Mouse (Mus musculus): ENCODE measurements around the gene Rad51d. TPM values are rescaled to one million over a fixed set of nuclear protein-coding genes. Genes with fewer than 3 reads are reported as not detected.
"Not testable (repeated sequence)": the region's sequence is repeated elsewhere in the genome, so short reads cannot be mapped to it uniquely, and the experiment has no call there.

Rad51d gene
- total and polyA plus RNA-seq, 2 experiments from 2014 or later = 8.6 to 14.0 TPM

DNA sequence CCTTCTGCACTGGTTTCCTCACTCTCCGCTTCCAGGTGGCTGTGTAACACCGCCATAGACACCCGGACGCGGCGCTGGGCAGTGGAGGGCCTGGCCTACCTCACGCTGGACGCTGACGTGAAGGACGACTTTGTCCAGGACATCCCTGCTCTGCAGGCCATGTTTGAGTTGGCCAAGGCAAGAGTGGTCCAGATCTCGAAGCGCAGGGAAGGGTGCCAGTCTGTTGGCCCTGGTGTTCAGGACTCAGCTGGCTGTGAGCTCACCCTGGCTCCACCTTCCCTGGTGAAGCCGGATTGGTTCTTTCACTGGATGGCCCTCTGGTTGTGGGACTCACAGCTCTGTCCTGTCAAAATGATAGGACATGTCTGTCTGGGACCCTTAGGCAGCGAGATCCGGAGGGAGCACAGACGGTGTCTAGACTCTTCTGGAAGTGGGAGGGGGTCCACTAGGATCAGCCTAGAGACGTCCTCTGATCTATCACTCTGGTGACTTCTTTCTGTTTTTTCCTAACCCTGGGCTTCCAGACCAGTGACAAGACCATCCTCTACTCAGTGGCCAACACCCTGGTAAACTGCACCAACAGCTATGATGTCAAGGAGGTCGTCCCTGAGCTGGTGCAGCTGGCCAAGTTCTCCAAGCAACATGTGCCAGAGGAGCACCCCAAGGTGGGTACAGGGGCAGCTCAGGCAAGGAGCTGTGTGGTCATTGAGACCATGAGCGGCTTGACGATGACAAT lies 38.7 kb upstream of the Rad51d start:
- Histone ChIP-seq H3K4me1 (ENCODE audit: insufficient read depth) (no peaks in the 10 kb centered on the region), H3K4me3 (ENCODE audit: low read depth, low read length) (no peak overlapping the region), H3K9me3 (ENCODE audit: low read length) (no peaks in the 10 kb centered on the region), H3K36me3 (ENCODE audit: insufficient read depth) (no peaks in the 10 kb centered on the region), H3K9ac (no peak overlapping the region), H3K27ac (ENCODE audit: low read depth, low read length) (no peak overlapping the region), H3K27me3 (ENCODE audit: insufficient read depth, low read length) (peaks cover 22% of the 10 kb centered on the region), H3K4me2 (ENCODE audit: low read depth) (no peak overlapping the region)
- 30% methylated on average over 20 of the region's 20 CpGs for WGBS
- TF ChIP-seq CTCF (IDR thresholded peaks at IDR 0.05; ENCODE audit: low read depth) = no peak
- ATAC-seq (no peak), DNase-seq (no peak)

DNA sequence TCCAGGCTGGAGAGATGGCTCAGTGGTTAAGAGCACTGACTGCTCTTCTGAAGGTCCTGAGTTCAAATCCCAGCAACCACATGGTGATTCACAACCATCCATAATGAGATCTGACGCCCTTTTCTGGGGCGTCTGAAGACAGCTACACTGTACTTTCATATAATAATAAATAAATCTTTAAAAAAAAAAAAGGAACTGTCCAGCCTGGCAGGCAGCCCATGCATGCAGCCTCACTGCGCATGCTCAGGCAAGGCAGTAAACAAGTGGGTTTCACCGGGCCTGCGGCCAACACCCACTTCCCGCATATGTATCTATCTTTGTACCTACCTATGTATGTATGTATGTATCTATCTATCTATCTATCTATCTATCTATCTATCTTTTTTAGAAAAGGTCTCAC lies 33.5 kb upstream of the Rad51d start:
- 91% methylated on average over 6 of the region's 6 CpGs for WGBS
- ATAC-seq = not testable (repeated sequence)

DNA sequence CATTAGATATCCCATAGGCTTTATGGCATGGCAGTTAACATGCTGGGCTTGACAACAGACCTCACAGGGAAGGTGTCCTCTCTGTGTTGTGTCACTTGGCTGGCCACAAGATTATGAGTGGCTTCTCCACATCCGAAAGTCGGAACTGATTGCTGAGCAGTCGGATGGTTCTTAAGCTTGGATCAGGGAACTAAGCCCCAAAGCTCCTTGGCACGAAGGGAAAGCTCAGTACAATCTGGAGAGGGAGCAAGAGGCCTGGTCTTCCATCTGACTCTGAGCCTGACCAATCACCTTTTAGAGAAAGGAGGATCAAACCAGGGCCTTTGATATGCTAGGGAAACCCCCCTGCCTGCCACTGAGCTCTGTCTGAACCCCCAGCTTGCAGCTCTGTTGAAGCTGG lies 31.3 kb upstream of the Rad51d start:
- Histone ChIP-seq H3K27me3 (ENCODE audit: insufficient read depth, low read length) (0 out of 2 replicates have a peak, but pooled peaks cover 3% of the 10 kb centered on the region), H3K4me1 (ENCODE audit: insufficient read depth) (no peaks in the 10 kb centered on the region), H3K27ac (ENCODE audit: low read depth, low read length) (no peak overlapping the region), H3K4me3 (ENCODE audit: low read depth, low read length) (no peak overlapping the region), H3K9me3 (ENCODE audit: low read length) (no peaks in the 10 kb centered on the region), H3K9ac (no peak overlapping the region), H3K4me2 (ENCODE audit: low read depth) (no peak overlapping the region), H3K36me3 (ENCODE audit: insufficient read depth) (no peaks in the 10 kb centered on the region)
- DNase-seq (no peak), ATAC-seq (no peak)
- WGBS = 75% methylated on average over 4 of the region's 4 CpGs
- no peak for TF ChIP-seq CTCF (IDR thresholded peaks at IDR 0.05; ENCODE audit: low read depth)

More for the DNA sequence above, 33.5 kb upstream of the Rad51d start:
- not testable (repeated sequence) for H3K4me3 ChIP-seq (ENCODE audit: low read depth, low read length); DNase-seq; H3K9ac ChIP-seq; H3K9me3 ChIP-seq (ENCODE audit: low read length); H3K4me1 ChIP-seq (ENCODE audit: insufficient read depth); H3K36me3 ChIP-seq (ENCODE audit: insufficient read depth); H3K27ac ChIP-seq (ENCODE audit: low read depth, low read length); H3K4me2 ChIP-seq (ENCODE audit: low read depth); H3K27me3 ChIP-seq (ENCODE audit: insufficient read depth, low read length)

DNA sequence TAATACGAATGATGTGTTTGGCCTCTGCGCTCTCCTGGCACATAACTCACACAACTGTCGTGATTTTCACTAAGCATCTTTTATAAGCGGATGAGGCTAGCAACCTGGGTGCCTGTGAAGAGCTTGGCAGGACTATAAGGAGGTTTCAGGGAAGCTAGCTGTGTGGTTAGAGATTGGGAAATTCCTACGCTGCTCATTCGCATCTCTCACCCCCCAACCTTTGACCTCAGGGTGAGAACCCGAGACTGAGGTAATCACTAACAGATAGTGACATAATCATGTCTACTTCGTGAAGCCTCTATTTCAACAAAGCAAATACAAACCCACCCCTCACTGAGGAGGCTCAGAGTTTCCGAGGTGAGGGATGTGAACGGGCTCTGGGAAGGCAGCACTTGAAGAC lies 30.4 kb upstream of the Rad51d start:
- TF ChIP-seq CTCF (IDR thresholded peaks at IDR 0.05; ENCODE audit: low read depth) = no peak
- Histone ChIP-seq H3K9me3 (ENCODE audit: low read length) (no peaks in the 10 kb centered on the region), H3K27me3 (ENCODE audit: insufficient read depth, low read length) (0 out of 2 replicates have a peak, but pooled peaks cover 3% of the 10 kb centered on the region), H3K4me2 (ENCODE audit: low read depth) (no peak overlapping the region), H3K9ac (no peak overlapping the region), H3K4me1 (ENCODE audit: insufficient read depth) (no peaks in the 10 kb centered on the region), H3K4me3 (ENCODE audit: low read depth, low read length) (no peak overlapping the region), H3K27ac (ENCODE audit: low read depth, low read length) (no peak overlapping the region), H3K36me3 (ENCODE audit: insufficient read depth) (no peaks in the 10 kb centered on the region)
- ATAC-seq (no peak), DNase-seq (no peak)
- WGBS = 76% methylated on average over 10 of the region's 10 CpGs

DNA sequence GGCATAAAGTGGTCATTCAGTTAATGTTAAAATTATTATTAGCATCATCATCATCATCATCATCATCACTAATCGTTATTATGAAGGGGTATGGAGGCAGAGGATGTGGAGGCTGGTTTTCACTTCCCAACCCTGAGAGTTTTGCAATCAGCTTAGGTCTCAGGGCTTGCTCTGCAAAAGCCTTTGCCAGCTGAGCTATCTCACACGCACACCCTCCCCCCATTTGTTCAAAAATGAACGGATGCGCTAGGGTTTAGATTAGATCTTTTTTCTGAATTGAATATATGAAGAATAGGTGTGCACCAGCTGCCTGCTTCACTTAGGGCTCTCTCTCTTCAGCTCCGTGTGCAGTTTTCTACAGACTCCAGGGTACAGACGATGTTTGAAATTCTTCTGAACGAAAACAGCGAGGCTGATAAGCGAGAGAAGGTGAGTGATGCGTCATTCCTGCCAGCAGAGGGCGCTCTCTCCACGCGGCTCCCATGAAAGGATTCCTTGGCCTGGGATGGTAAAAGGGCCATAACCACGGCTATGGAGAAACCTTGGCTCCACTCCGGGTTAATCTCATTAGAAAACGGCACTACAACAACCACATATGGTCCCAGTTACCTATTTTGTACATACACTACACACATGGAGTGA lies 24.4 kb upstream of the Rad51d start:
- Histone ChIP-seq H3K27me3 (ENCODE audit: insufficient read depth, low read length) (0 out of 2 replicates have a peak, but pooled peaks cover under 1% of the 10 kb centered on the region), H3K4me3 (ENCODE audit: low read depth, low read length) (no peak overlapping the region), H3K27ac (ENCODE audit: low read depth, low read length) (no peak overlapping the region), H3K36me3 (ENCODE audit: insufficient read depth) (no peaks in the 10 kb centered on the region), H3K9ac (no peak overlapping the region), H3K4me2 (ENCODE audit: low read depth) (peak overlapping the region; percentile 37), H3K9me3 (ENCODE audit: low read length) (no peaks in the 10 kb centered on the region), H3K4me1 (ENCODE audit: insufficient read depth) (no peaks in the 10 kb centered on the region)
- TF ChIP-seq CTCF (IDR thresholded peaks at IDR 0.05; ENCODE audit: low read depth) = peak; percentile 99
- 8% methylated on average over 16 of the region's 16 CpGs for WGBS
- peak; percentile 84 for ATAC-seq
- DNase-seq = peak; percentile 89

DNA sequence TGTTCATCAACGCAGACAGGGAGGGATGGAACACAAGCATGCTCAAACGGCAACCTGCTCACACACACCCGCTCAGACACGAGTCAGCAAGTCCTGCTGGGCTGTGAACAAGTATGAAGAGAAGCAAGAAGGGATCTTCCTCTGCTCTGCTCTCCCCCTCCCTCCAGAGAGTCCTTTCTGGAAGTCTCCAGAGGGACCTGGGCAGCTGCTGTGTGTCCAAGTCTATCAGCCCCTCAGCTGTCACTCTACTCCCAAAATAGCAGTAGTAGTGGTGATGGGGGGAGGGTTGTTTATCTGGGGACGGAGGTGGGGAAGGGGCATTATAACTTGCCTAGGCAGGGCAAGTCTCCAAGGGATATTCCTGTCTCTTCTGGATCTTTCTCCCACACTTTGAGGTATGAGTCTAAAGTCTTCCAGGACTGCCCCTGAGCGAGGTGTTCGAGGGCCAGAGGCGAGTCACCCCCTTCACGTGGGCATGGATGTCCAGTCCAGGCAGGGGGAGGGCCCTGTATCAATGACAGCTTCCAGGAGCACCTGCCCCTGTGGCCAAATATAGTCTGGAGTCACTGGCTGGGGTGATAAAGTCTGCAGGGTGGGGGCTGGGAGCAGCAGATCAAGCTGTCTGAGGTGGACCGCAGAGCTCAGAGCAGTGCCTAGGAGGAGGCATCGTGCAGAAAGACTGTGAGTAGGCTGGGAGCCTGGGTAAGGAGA lies 20.4 kb upstream of the Rad51d start:
- H3K9ac ChIP-seq = no peak overlapping the region
- WGBS = 83% methylated on average over 11 of the region's 11 CpGs

DNA sequence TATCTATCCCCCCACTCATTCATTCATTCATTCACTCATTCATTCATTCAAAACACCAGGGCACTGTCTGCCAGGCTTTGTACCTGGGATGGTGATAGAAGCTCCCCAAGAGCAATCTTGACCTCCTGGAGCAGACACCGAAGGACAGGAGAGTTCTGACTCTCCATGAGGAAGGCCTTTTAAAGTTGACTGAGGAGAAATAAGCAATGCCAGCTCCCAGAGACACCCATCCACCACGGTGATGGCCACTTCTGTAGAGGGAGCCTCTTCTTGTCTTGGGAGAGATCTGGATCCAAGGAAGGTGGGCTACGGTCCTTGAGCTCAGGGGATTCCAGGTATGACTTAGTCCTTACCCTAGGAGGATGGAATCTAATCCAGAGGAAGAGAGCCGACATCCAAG lies 19.8 kb upstream of the Rad51d start, which contains the start of gene Unc45b:
Unc45b (plus strand) TSS at position 301 of the 400 bp plus-strand sequence.
- Histone ChIP-seq H3K4me2 (ENCODE audit: low read depth) (no peak within 1 kb of the TSS), H3K9me3 (ENCODE audit: low read length) (no peaks in the 10 kb centered on the region), H3K27me3 (ENCODE audit: insufficient read depth, low read length) (no peaks in the 10 kb centered on the region), H3K4me1 (ENCODE audit: insufficient read depth) (no peaks in the 10 kb centered on the region), H3K27ac (ENCODE audit: low read depth, low read length) (no peak within 1 kb of the TSS), H3K4me3 (ENCODE audit: low read depth, low read length) (no peak within 1 kb of the TSS), H3K36me3 (ENCODE audit: insufficient read depth) (peaks cover 8% of the 10 kb centered on the region; the same call in 1 of the 2 replicates), H3K9ac (no peak within 1 kb of the TSS)
- no peak for DNase-seq
- WGBS = 89% methylated on average over 4 of the region's 4 CpGs
- no peak for TF ChIP-seq CTCF (IDR thresholded peaks at IDR 0.05; ENCODE audit: low read depth)
- ATAC-seq = no peak

More for the DNA sequence above, 20.4 kb upstream of the Rad51d start:
- no peak for TF ChIP-seq CTCF (IDR thresholded peaks at IDR 0.05; ENCODE audit: low read depth)
- Histone ChIP-seq H3K36me3 (ENCODE audit: insufficient read depth) (0 out of 2 replicates have a peak, but pooled peaks cover 2% of the 10 kb centered on the region), H3K27me3 (ENCODE audit: insufficient read depth, low read length) (no peaks in the 10 kb centered on the region), H3K27ac (ENCODE audit: low read depth, low read length) (no peak overlapping the region), H3K4me1 (ENCODE audit: insufficient read depth) (no peaks in the 10 kb centered on the region), H3K4me3 (ENCODE audit: low read depth, low read length) (no peak overlapping the region), H3K9me3 (ENCODE audit: low read length) (no peaks in the 10 kb centered on the region), H3K4me2 (ENCODE audit: low read depth) (no peak overlapping the region)
- DNase-seq (no peak), ATAC-seq (no peak)

Data from forebrain, postnatal 0 days (tissue).